Mouse (Mus musculus) kidney, embryonic 16.5 days (tissue): ENCODE measurements around the gene Irgq. TPM values are rescaled to one million over a fixed set of nuclear protein-coding genes. Genes with fewer than 3 reads are reported as not detected.
A peak's percentile ranks its signal among the peaks of the same experiment; 100 is the strongest.

Experiments used
- ATAC-seq: fragments of 200-750 bp; cut with Nextera tagmentation; 2 replicates; pipeline ENCODE4 v1.8.0; 2017; ENCODE audit warnings: moderate TSS enrichment; ENCODE audit not compliant: low FRiP score, low TSS enrichment
- H3K27ac ChIP-seq: fragments of 300-500 bp; sonication (generic); 2 replicates; pipeline ENCODE4 v1.5.1; 2014; ENCODE audit warnings: low read length
- H3K27me3 ChIP-seq: fragments of 300-500 bp; sonication (generic); 2 replicates; pipeline ENCODE4 v1.6.1; 2014; ENCODE audit warnings: low read length, control low read depth, mixed read lengths; ENCODE audit not compliant: insufficient read depth
- H3K36me3 ChIP-seq: fragments of 300-500 bp; sonication (generic); 2 replicates; pipeline ENCODE4 v1.6.1; 2014; ENCODE audit warnings: low read length, control low read depth, mixed read lengths; ENCODE audit not compliant: insufficient read depth
- H3K4me1 ChIP-seq: fragments of 300-500 bp; sonication (generic); 2 replicates; pipeline ENCODE4 v1.6.1; 2014; ENCODE audit warnings: low read length, control low read depth, mixed read lengths; ENCODE audit not compliant: insufficient read depth
- H3K4me2 ChIP-seq: fragments of 300-500 bp; sonication (generic); replicated peaks from 2 replicates; pipeline ENCODE4 v1.6.1; 2014; ENCODE audit warnings: low read depth, low read length
- H3K4me3 ChIP-seq: fragments of 300-500 bp; sonication (generic); 2 replicates; pipeline ENCODE4 v1.5.1; 2014; ENCODE audit warnings: mild to moderate bottlenecking, low read length
- H3K9ac ChIP-seq: fragments of 300-500 bp; sonication (generic); replicated peaks from 2 replicates; pipeline ENCODE4 v1.6.1; 2014; ENCODE audit warnings: low read length
- H3K9me3 ChIP-seq: fragments of 300-500 bp; sonication (generic); 2 replicates; pipeline ENCODE4 v1.6.1; 2016; ENCODE audit warnings: low read length, control low read depth
- WGBS: fragments of 180-500 bp; shearing (Covaris S2); extraction: QIAGEN DNeasy Blood & Tissue Kit; methylation state at CpG from one replicate; pipeline ENCODE4 v1.1.7; 2014; 5-methylcytosine and 5-hydroxymethylcytosine counted together
- polyA plus RNA-seq: library from polyadenylated mRNA; unstranded; fragments of >200 nt; fragmentation: Nextera tagmentation; extraction: Ambion mirVana; gene quantifications from 2 replicates; pipeline ENCODE4 v1.2.1, GENCODE M21; 2015

The Irgq gene
- polyA plus RNA-seq, 1 experiment from 2014 or later = 7.8 TPM

- peaks cover 19% of the 10 kb centered on the region for H3K4me1 ChIP-seq
- 7% methylated on average over 43 of the region's 43 CpGs for WGBS
- peak overlapping the region; percentile 44 for H3K4me3 ChIP-seq
- ATAC-seq = peak; percentile 80
- H3K36me3 ChIP-seq = no peaks in the 10 kb centered on the region
- peak overlapping the region; percentile 54 for H3K9ac ChIP-seq
- H3K27ac ChIP-seq = no peak overlapping the region
- H3K9me3 ChIP-seq = 0 out of 2 replicates have a peak, but pooled peaks cover 4% of the 10 kb centered on the region
- peaks cover 26% of the 10 kb centered on the region for H3K27me3 ChIP-seq
- peak overlapping the region; percentile 67 for H3K4me2 ChIP-seq
These were observed 30.5 kb upstream of the Irgq start for GRCm38 (mm10) chr7:24499856-24500577.

GRCm38 (mm10) chr7:24500929-24501328, 29.6 kb upstream of the Irgq start:
- Histone ChIP-seq H3K36me3 (no peaks in the 10 kb centered on the region), H3K4me2 (no peak overlapping the region), H3K27ac (no peak overlapping the region), H3K27me3 (peaks cover 26% of the 10 kb centered on the region), H3K9me3 (0 out of 2 replicates have a peak, but pooled peaks cover 4% of the 10 kb centered on the region), H3K4me3 (no peak overlapping the region), H3K4me1 (peaks cover 26% of the 10 kb centered on the region), H3K9ac (no peak overlapping the region)
- no peak for ATAC-seq
- 41% methylated on average over 7 of the region's 7 CpGs for WGBS

GRCm38 (mm10) chr7:24501492-24501891, 29.0 kb upstream of the Irgq start:
- 59% methylated on average over 21 of the region's 21 CpGs for WGBS
- Histone ChIP-seq H3K36me3 (no peaks in the 10 kb centered on the region), H3K27me3 (peaks cover 26% of the 10 kb centered on the region), H3K4me2 (no peak overlapping the region), H3K4me3 (no peak overlapping the region), H3K27ac (no peak overlapping the region), H3K4me1 (peaks cover 32% of the 10 kb centered on the region), H3K9me3 (0 out of 2 replicates have a peak, but pooled peaks cover 4% of the 10 kb centered on the region), H3K9ac (no peak overlapping the region)
- ATAC-seq = no peak

- no peak for ATAC-seq
- peaks cover 16% of the 10 kb centered on the region for H3K27me3 ChIP-seq
- peaks cover 39% of the 10 kb centered on the region for H3K4me1 ChIP-seq
- 18% methylated on average over 10 of the region's 10 CpGs for whole genome bisulfite sequencing
- H3K27ac ChIP-seq = no peak overlapping the region
- H3K9ac ChIP-seq = no peak overlapping the region
- no peak overlapping the region for H3K4me3 ChIP-seq
- H3K4me2 ChIP-seq = no peak overlapping the region
- 0 out of 2 replicates have a peak, but pooled peaks cover 4% of the 10 kb centered on the region for H3K9me3 ChIP-seq
- no peaks in the 10 kb centered on the region for H3K36me3 ChIP-seq
These were observed 26.5 kb upstream of the Irgq start for GRCm38 (mm10) chr7:24504004-24504403.

GRCm38 (mm10) chr7:24504868-24505267, 25.6 kb upstream of the Irgq start:
- H3K9me3 ChIP-seq = 0 out of 2 replicates have a peak, but pooled peaks cover 4% of the 10 kb centered on the region
- WGBS = 12% methylated on average over 4 of the region's 4 CpGs
- no peak overlapping the region for H3K27ac ChIP-seq
- H3K4me2 ChIP-seq = no peak overlapping the region
- H3K9ac ChIP-seq = no peak overlapping the region
- H3K27me3 ChIP-seq = peaks cover 7% of the 10 kb centered on the region
- no peak for ATAC-seq
- H3K4me3 ChIP-seq = no peak overlapping the region
- no peaks in the 10 kb centered on the region for H3K36me3 ChIP-seq
- H3K4me1 ChIP-seq = peaks cover 35% of the 10 kb centered on the region

- WGBS = 28% methylated on average over 15 of the region's 15 CpGs
- Histone ChIP-seq H3K36me3 (no peaks in the 10 kb centered on the region), H3K9ac (peak overlapping the region; percentile 50; the same call in 1 of the 2 replicates), H3K27me3 (peaks cover 2% of the 10 kb centered on the region; the same call in 1 of the 2 replicates), H3K4me1 (peaks cover 28% of the 10 kb centered on the region), H3K9me3 (0 out of 2 replicates have a peak, but pooled peaks cover 4% of the 10 kb centered on the region), H3K4me2 (peak overlapping the region; percentile 96; the same call in 1 of the 2 replicates), H3K4me3 (0 out of 2 replicates have a peak overlapping the region, but pooled peaks have one; percentile 79), H3K27ac (no peak overlapping the region)
- no peak for ATAC-seq
These were observed 24.9 kb upstream of the Irgq start for GRCm38 (mm10) chr7:24505447-24506064.

GRCm38 (mm10) chr7:24506065-24506459, 24.4 kb upstream of the Irgq start:
- no peaks in the 10 kb centered on the region for H3K9me3 ChIP-seq
- H3K27me3 ChIP-seq = no peaks in the 10 kb centered on the region
- H3K9ac ChIP-seq = peak overlapping the region; percentile 99; the same call in 1 of the 2 replicates
- H3K27ac ChIP-seq = peak overlapping the region; percentile 99
- peak overlapping the region; percentile 79 for H3K4me3 ChIP-seq
- no peak for ATAC-seq
- H3K4me1 ChIP-seq = peaks cover 27% of the 10 kb centered on the region
- no peaks in the 10 kb centered on the region for H3K36me3 ChIP-seq
- peak overlapping the region; percentile 96 for H3K4me2 ChIP-seq
- WGBS = 15% methylated on average over 3 of the region's 3 CpGs

- H3K9ac ChIP-seq = peak overlapping the region; percentile 99
- peak overlapping the region; percentile 96 for H3K4me2 ChIP-seq
- H3K4me1 ChIP-seq = peaks cover 27% of the 10 kb centered on the region
- no peaks in the 10 kb centered on the region for H3K27me3 ChIP-seq
- H3K4me3 ChIP-seq = peak overlapping the region; percentile 79
- no peaks in the 10 kb centered on the region for H3K36me3 ChIP-seq
- H3K27ac ChIP-seq = peak overlapping the region; percentile 99
- 1% methylated on average over 12 of the region's 12 CpGs for WGBS
- no peaks in the 10 kb centered on the region for H3K9me3 ChIP-seq
- ATAC-seq = no peak
These were observed 24.0 kb upstream of the Irgq start for GRCm38 (mm10) chr7:24506476-24506837.

GRCm38 (mm10) chr7:24506838-24507725, 23.4 kb upstream of the Irgq start, which contains the start of gene Zfp428:
TSS of gene Zfp428 (plus strand) at chr7:24507006.
- Histone ChIP-seq H3K4me2 (peak within 1 kb of the TSS; percentile 96), H3K9ac (peak within 1 kb of the TSS; percentile 99), H3K27me3 (no peaks in the 10 kb centered on the region), H3K4me3 (peak within 1 kb of the TSS; percentile 79), H3K27ac (peak within 1 kb of the TSS; percentile 99), H3K36me3 (0 out of 2 replicates have a peak, but pooled peaks cover 4% of the 10 kb centered on the region), H3K4me1 (peaks cover 27% of the 10 kb centered on the region), H3K9me3 (no peaks in the 10 kb centered on the region)
- WGBS = under 1% methylated on average over 81 of the region's 84 CpGs
- peak; percentile 94 for ATAC-seq
